Mouse (Mus musculus) brain, embryonic 14.5 days (tissue): ENCODE measurements around the gene Gmppa. TPM values are rescaled to one million over a fixed set of nuclear protein-coding genes. Genes with fewer than 3 reads are reported as not detected.

Source experiments
- DNase-seq: peaks from one replicate; pipeline ENCODE4 v3.0.0-alpha.2; 2011; ENCODE audit warnings: low read depth
- CTCF ChIP-seq: fragments of 200-500 bp; IDR thresholded peaks from 2 replicates; pipeline ENCODE4 v1.5.1; 2012; ENCODE audit warnings: inconsistent platforms, mild to moderate bottlenecking, moderate library complexity, borderline replicate concordance; ENCODE audit not compliant: insufficient read depth, insufficient read length; ENCODE audit errors: extremely low read depth
- POLR2A ChIP-seq: fragments of 200-500 bp; IDR thresholded peaks from 2 replicates; pipeline ENCODE4 v1.6.1; 2012; ENCODE audit warnings: mild to moderate bottlenecking, inconsistent platforms, borderline replicate concordance; ENCODE audit not compliant: poor library complexity, insufficient read depth, insufficient read length, severe bottlenecking; ENCODE audit errors: extremely low read depth
- polyA plus RNA-seq: library from polyadenylated mRNA; depleted of rRNA; stranded (reverse); fragments of >200 nt; gene quantifications from 2 replicates; pipeline ENCODE4 v1.2.3, GENCODE M21; 2012

The Gmppa gene
- polyA plus RNA-seq, 1 experiment = 98.7 TPM

GRCm38 (mm10) chr1:75438782-75439181 is 3.1 kb downstream of the Gmppa start:
- TF ChIP-seq POLR2A (no peak), CTCF (no peak)
- DNase-seq = no peak

GRCm38 (mm10) chr1:75440661-75441060 is 4.9 kb downstream of the Gmppa start:
- TF ChIP-seq CTCF (no peak), POLR2A (no peak)
- DNase-seq = no peak

GRCm38 (mm10) chr1:75441471-75441996 is 5.8 kb downstream of the Gmppa start:
- DNase-seq = no peak
- no peak for TF ChIP-seq CTCF
- TF ChIP-seq POLR2A = no peak

GRCm38 (mm10) chr1:75442171-75442570 is 6.4 kb downstream of the Gmppa start:
- DNase-seq = no peak
- TF ChIP-seq POLR2A (no peak), CTCF (no peak)

GRCm38 (mm10) chr1:75442811-75443210 is 7.1 kb downstream of the Gmppa start:
- DNase-seq = peak; percentile 53
- no peak for TF ChIP-seq POLR2A
- TF ChIP-seq CTCF = no peak

- no peak for TF ChIP-seq CTCF
- TF ChIP-seq POLR2A = no peak
- peak; percentile 82 for DNase-seq
These were observed 7.7 kb downstream of the Gmppa start for GRCm38 (mm10) chr1:75443247-75444024.

GRCm38 (mm10) chr1:75444208-75444607 is 8.5 kb downstream of the Gmppa start:
- no peak for DNase-seq
- no peak for TF ChIP-seq POLR2A

- peak; percentile 71 for DNase-seq
- no peak for TF ChIP-seq POLR2A
- no peak for TF ChIP-seq CTCF
These were observed 9.5 kb downstream of the Gmppa start for GRCm38 (mm10) chr1:75445141-75445701.

- TF ChIP-seq CTCF (peak; percentile 95), POLR2A (no peak)
- peak; percentile 78 for DNase-seq
These were observed 10.3 kb downstream of the Gmppa start for GRCm38 (mm10) chr1:75445751-75446611.

- no peak for TF ChIP-seq POLR2A
- no peak for TF ChIP-seq CTCF
- peak; percentile 64 for DNase-seq
These were observed 10.9 kb downstream of the Gmppa start for GRCm38 (mm10) chr1:75446656-75447055.
